Mouse (Mus musculus): ENCODE measurements at regions not wholly inside any gene's neighbourhood (a gene's known extent, or its start where the extent isn't known, plus 50 kb on each side); places are given as distances from the start of the nearest gene placed in this dataset.

- TF ChIP-seq CTCF (IDR thresholded peaks at IDR 0.05; ENCODE audit: control insufficient read depth, insufficient read depth, insufficient replicate concordance, low read depth, low read length): no peak
- TF ChIP-seq POLR2A (IDR thresholded peaks at IDR 0.05; ENCODE audit: control insufficient read depth, low read depth, low read length): no peak
Measured at GRCm38 (mm10) chr15:62962681-62963080, 882.3 kb downstream of the Gsdmc2 start.

Data from testis, adult 2 months (tissue).